30 mouse cellular contexts compared by ENCODE assay signal in genomic region chr6:8175346-8175745, GRCm38 (mm10). TPM values are rescaled to one million over a fixed set of nuclear protein-coding genes. Genes with fewer than 3 reads are reported as not detected.
"Had no signal": no experiment of that assay in that cellular context is flagged by ENCODE, and none has a peak within 500 bp of the region (broad histone marks: within the 10 kb centered on the region; RNA-seq: fewer than 3 reads in every experiment).

No protein-coding gene starts in this region.

- H3K27ac ChIP-seq: heart, adult 2 months; heart, embryonic 13.5 days; heart, embryonic 15.5 days; hindbrain, embryonic 13.5 days; intestine, embryonic 15.5 days; layer of hippocampus, adult 2 months; left cerebral cortex, adult 2 months; limb, embryonic 10.5 days; limb, embryonic 12.5 days; liver, embryonic 13.5 days; liver, embryonic 15.5 days had no signal

- H3K27me3 ChIP-seq: heart, embryonic 13.5 days; heart, embryonic 15.5 days; hindbrain, embryonic 13.5 days; intestine, embryonic 15.5 days; limb, embryonic 12.5 days; liver, embryonic 13.5 days; liver, embryonic 15.5 days had no signal

- H3K4me1 ChIP-seq: intestine, embryonic 15.5 days; liver, embryonic 13.5 days; liver, embryonic 15.5 days had no signal

- H3K4me3 ChIP-seq: heart, adult 2 months; heart, embryonic 13.5 days; heart, embryonic 15.5 days; hindbrain, embryonic 13.5 days; intestine, embryonic 15.5 days; layer of hippocampus, adult 2 months; left cerebral cortex, adult 2 months; limb, embryonic 10.5 days; limb, embryonic 12.5 days; liver, embryonic 13.5 days; liver, embryonic 15.5 days had no signal

- DNase-seq: gastrocnemius, postnatal 14 days; gastrocnemius, postnatal 36 days; heart, adult 11 months; heart, adult 2 months; heart, postnatal 14 days; heart, postnatal 36 days; kidney, adult 18-20 months; kidney, adult 8-10 months; kidney, postnatal 10 days; kidney, postnatal 25 days; kidney, postnatal 4 days; liver; liver, embryonic 13.5 days; liver, postnatal 0 days; lung, adult 2 months had no signal

- ATAC-seq: hindbrain, embryonic 16.5 days; inflammation-experienced regulatory T-cells, adult 6 months; intestine, embryonic 15.5 days; intestine, postnatal 0 days; liver, postnatal 0 days had no signal

RNA-seq across cellular contexts. Expression of gene Col28a1, which starts 17.1 kb away (rescaled TPM):
- total RNA-seq: hematopoietic stem cell, adult 5-6 weeks had no signal
- polyA plus RNA-seq: heart, embryonic 11.5 days; inflammation-experienced regulatory T-cells, adult 6 months; liver, embryonic 11.5 days had no signal
